In genomic region chr10:71087359-71087716, GRCm38 (mm10) we compare ENCODE assay signal across 19 mouse cellular contexts.
"Had no signal": no experiment of that assay in that cellular context is flagged by ENCODE, and none has a peak within 500 bp of the region (broad histone marks: within the 10 kb centered on the region; RNA-seq: fewer than 3 reads in every experiment).

No protein-coding gene starts in this region.

- H3K4me3 ChIP-seq: lung, embryonic 15.5 days; megakaryocyte, embryonic 14.5 days; midbrain, embryonic 13.5 days; midbrain, embryonic 15.5 days; neural tube, embryonic 12.5 days had no signal

- H3K27ac ChIP-seq: liver, embryonic 14.5 days; lung, embryonic 15.5 days; macrophage; midbrain, embryonic 13.5 days; midbrain, embryonic 15.5 days; neural tube, embryonic 12.5 days had no signal

- DNase-seq: lung, adult 2 months; lung, postnatal 14 days; lung, postnatal 36 days; retina, postnatal 1 day; right cerebral cortex, adult 18-20 months; right cerebral cortex, postnatal 25 days; right cerebral cortex, postnatal 4 days; spleen, adult 18-20 months; thymus, adult 18-20 months; thymus, postnatal 14 days; thymus, postnatal 36 days had no signal

- ATAC-seq: lung, postnatal 0 days; midbrain, embryonic 13.5 days; midbrain, embryonic 15.5 days had no signal

- H3K36me3 ChIP-seq: lung, embryonic 15.5 days; midbrain, embryonic 13.5 days; midbrain, embryonic 15.5 days; neural tube, embryonic 12.5 days had no signal

- H3K9me3 ChIP-seq: lung, embryonic 15.5 days; midbrain, embryonic 13.5 days; midbrain, embryonic 15.5 days; neural tube, embryonic 12.5 days had no signal

- H3K4me2 ChIP-seq: lung, embryonic 15.5 days; midbrain, embryonic 13.5 days; midbrain, embryonic 15.5 days; neural tube, embryonic 12.5 days had no signal

- H3K9ac ChIP-seq: liver, embryonic 14.5 days; lung, embryonic 15.5 days; midbrain, embryonic 13.5 days; midbrain, embryonic 15.5 days; neural tube, embryonic 12.5 days had no signal

- H3K27me3 ChIP-seq: lung, embryonic 15.5 days; megakaryocyte, embryonic 14.5 days; midbrain, embryonic 13.5 days; midbrain, embryonic 15.5 days; neural tube, embryonic 12.5 days had no signal

- H3K4me1 ChIP-seq: lung, embryonic 15.5 days; megakaryocyte, embryonic 14.5 days; midbrain, embryonic 13.5 days; midbrain, embryonic 15.5 days; neural tube, embryonic 12.5 days had no signal
